Mouse (Mus musculus): ENCODE results near the gene 1600002K03Rik.

- TF ChIP-seq CTCF (IDR thresholded peaks at IDR 0.05; ENCODE audit: low read depth): no peak
- TF ChIP-seq EP300 (optimal IDR thresholded peaks at IDR 0.05): no peak
Observed at GRCm38 (mm10) chr10:80140666-80141035, 32.1 kb upstream of the 1600002K03Rik start, which contains the start of gene Cbarp.
